ENCODE assay signal across 8 mouse cellular contexts in the genomic region with DNA sequence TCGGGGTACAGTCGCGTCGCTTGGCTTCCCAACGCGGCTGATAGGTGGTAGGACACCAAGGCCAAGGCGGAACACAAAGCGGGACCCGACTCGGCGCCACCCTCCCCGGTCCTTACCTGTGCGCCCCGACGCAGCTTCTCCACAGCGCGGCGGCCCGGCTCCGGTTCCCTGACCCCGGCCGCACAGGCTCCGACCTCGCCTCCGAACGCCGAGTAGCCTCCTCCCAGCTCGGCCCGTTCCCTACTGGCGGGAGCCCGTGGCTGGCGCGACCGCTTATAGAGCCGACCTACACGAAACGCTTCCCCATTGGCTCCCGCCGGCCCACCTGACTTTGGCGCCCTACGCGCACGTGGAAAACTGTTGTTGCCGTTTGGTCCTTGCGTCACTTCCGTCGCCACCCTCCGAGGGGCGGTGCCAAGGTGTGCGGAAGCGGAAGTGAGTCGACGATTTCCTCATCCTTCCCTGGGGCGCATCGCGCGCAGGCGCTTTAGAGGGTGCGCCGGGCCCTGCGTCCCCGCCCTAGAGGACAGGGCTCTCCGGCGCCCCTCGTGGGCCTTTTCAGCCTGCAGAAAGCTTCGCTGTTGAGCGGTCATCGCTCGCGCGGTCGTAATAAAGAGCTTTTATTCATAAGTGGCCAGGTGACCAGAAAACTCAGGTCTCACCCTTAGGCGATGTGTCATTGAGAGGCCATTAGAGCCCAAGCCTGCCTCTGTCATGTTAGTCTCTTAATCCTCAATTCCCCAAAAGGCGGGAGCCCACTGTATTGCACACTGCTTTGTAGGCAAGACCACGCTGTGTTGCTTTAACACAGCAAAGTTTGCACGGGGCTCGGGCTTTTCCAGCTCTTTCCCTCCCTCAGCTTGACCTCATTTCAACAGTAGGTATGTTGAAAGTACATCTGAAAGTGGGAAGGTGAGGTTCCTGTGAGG. TPM values are rescaled to one million over a fixed set of nuclear protein-coding genes. Genes with fewer than 3 reads are reported as not detected.
DNase-seq lines count a peak whose midpoint lies in the region; ATAC-seq lines count a peak whose summit lies in the region.

A gene (minus strand): TSS at position 503 of the 929 bp plus-strand sequence.

- no peaks in the 10 kb centered on the region for H3K9me3 ChIP-seq in heart, embryonic 13.5 days
- no peaks in the 10 kb centered on the region for H3K9me3 ChIP-seq in liver, embryonic 12.5 days (replicated peaks)
- no peaks in the 10 kb centered on the region for H3K9me3 ChIP-seq in stomach, embryonic 15.5 days

- peak within 1 kb of the TSS; percentile 80 for H3K4me3 ChIP-seq in brown adipose tissue, adult 24 weeks (ENCODE audit: insufficient read depth, low read depth, low read length)
- peak within 1 kb of the TSS; percentile 87 for H3K4me3 ChIP-seq in heart, embryonic 13.5 days
- peak within 1 kb of the TSS; percentile 94 for H3K4me3 ChIP-seq in liver, embryonic 12.5 days
- H3K4me3 ChIP-seq in stomach, embryonic 15.5 days (replicated peaks): peak within 1 kb of the TSS; percentile 96

- WGBS in heart, embryonic 13.5 days: under 1% methylated on average over 77 of the region's 77 CpGs
- 1% methylated on average over 77 of the region's 77 CpGs for WGBS in liver, embryonic 12.5 days (ENCODE audit: insufficient replicate concordance)
- WGBS in stomach, embryonic 15.5 days: under 1% methylated on average over 77 of the region's 77 CpGs

- H3K27ac ChIP-seq in brown adipose tissue, adult 24 weeks (replicated peaks; ENCODE audit: low read depth, low read length): peak within 1 kb of the TSS; percentile 76
- peak within 1 kb of the TSS; percentile 82 for H3K27ac ChIP-seq in heart, embryonic 13.5 days (replicated peaks)
- peak within 1 kb of the TSS; percentile 77 for H3K27ac ChIP-seq in liver, embryonic 12.5 days
- peak within 1 kb of the TSS; percentile 79 for H3K27ac ChIP-seq in stomach, embryonic 15.5 days

- peak within 1 kb of the TSS; percentile 92 for H3K9ac ChIP-seq in heart, embryonic 13.5 days
- peak within 1 kb of the TSS; percentile 89 for H3K9ac ChIP-seq in liver, embryonic 12.5 days
- H3K9ac ChIP-seq in stomach, embryonic 15.5 days: peak within 1 kb of the TSS; percentile 80

- H3K36me3 ChIP-seq in heart, embryonic 13.5 days: peaks cover 13% of the 10 kb centered on the region
- H3K36me3 ChIP-seq in liver, embryonic 12.5 days: peaks cover 8% of the 10 kb centered on the region; the same call in 1 of the 2 replicates
- H3K36me3 ChIP-seq in stomach, embryonic 15.5 days: no peaks in the 10 kb centered on the region

- H3K27me3 ChIP-seq in heart, embryonic 13.5 days (replicated peaks): peaks cover 5% of the 10 kb centered on the region
- no peaks in the 10 kb centered on the region for H3K27me3 ChIP-seq in liver, embryonic 12.5 days (replicated peaks)
- H3K27me3 ChIP-seq in stomach, embryonic 15.5 days (replicated peaks): no peaks in the 10 kb centered on the region

- ATAC-seq in heart, embryonic 13.5 days (ENCODE audit: extremely low read depth, insufficient number of reproducible peaks, low FRiP score, low TSS enrichment): peak; percentile 97
- ATAC-seq in liver, embryonic 12.5 days: peak; percentile 99
- peak; percentile 99 for ATAC-seq in stomach, embryonic 15.5 days (ENCODE audit: insufficient read depth, low FRiP score, low read depth)

- peak; percentile 100 for DNase-seq in CD4-positive, CD25-positive, alpha-beta regulatory T cell, adult 2 months (ENCODE audit: low read depth, low spot score)
- peak; percentile 73 for DNase-seq in fat pad, adult 2 months (ENCODE audit: extremely low read depth, low read depth, low spot score)
- DNase-seq in kidney, postnatal 10 days: peak; percentile 100
- DNase-seq in natural killer cell, adult 2 months (ENCODE audit: low spot score in 2 of 2): peak; percentile 100

- H3K4me2 ChIP-seq in heart, embryonic 13.5 days: peak within 1 kb of the TSS; percentile 85
- H3K4me2 ChIP-seq in liver, embryonic 12.5 days: peak within 1 kb of the TSS; percentile 98
- H3K4me2 ChIP-seq in stomach, embryonic 15.5 days: peak within 1 kb of the TSS; percentile 80

- H3K4me1 ChIP-seq in brown adipose tissue, adult 24 weeks (ENCODE audit: control insufficient read depth, insufficient read depth, insufficient read length, low read length): no peaks in the 10 kb centered on the region
- peaks cover 13% of the 10 kb centered on the region for H3K4me1 ChIP-seq in heart, embryonic 13.5 days
- H3K4me1 ChIP-seq in liver, embryonic 12.5 days: peaks cover 17% of the 10 kb centered on the region
- no peaks in the 10 kb centered on the region for H3K4me1 ChIP-seq in stomach, embryonic 15.5 days

RNA-seq across cellular contexts. Expression of the gene that starts here (rescaled TPM):
- polyA plus RNA-seq in brown adipose tissue, adult 24 weeks (2012; ENCODE audit: insufficient read depth, insufficient read length, missing spikeins): 43.0 and 48.2 TPM in 2 replicates
- polyA plus RNA-seq in heart, embryonic 13.5 days (2015; fragmentation: Nextera tagmentation; extraction: Ambion mirVana): 20.3 and 22.7 TPM in 2 replicates
- polyA plus RNA-seq in liver, embryonic 12.5 days (2016; fragmentation: Nextera tagmentation; extraction: Ambion mirVana): 12.7 and 13.0 TPM in 2 replicates
- 23.4 and 26.2 TPM in 2 replicates for polyA plus RNA-seq in stomach, embryonic 15.5 days (2015; fragmentation: Nextera tagmentation; extraction: Ambion mirVana)

Comparison
In these comparisons a context has a peak if more than half of its experiments do, and no peak if none do; other contexts are left out.
1. Peak in every context shown above with its lines: DNase-seq, ATAC-seq, H3K4me3 ChIP-seq and H3K27ac ChIP-seq.